Mouse (Mus musculus) ES-E14 (cell line): ENCODE measurements at regions not wholly inside any gene's neighbourhood (a gene's known extent, or its start where the extent isn't known, plus 50 kb on each side); places are given as distances from the start of the nearest gene placed in this dataset.

Experiments
- HCFC1 ChIP-seq: IDR thresholded peaks from 2 replicates; pipeline ENCODE4 v1.6.1; 2012; ENCODE audit warnings: low read length, inconsistent platforms, borderline replicate concordance; ENCODE audit not compliant: insufficient read depth
- MAFK ChIP-seq: IDR thresholded peaks from 2 replicates; pipeline ENCODE4 v1.6.1; 2014; ENCODE audit warnings: mild to moderate bottlenecking, low read depth, low read length, inconsistent platforms; ENCODE audit not compliant: insufficient read depth
- ZNF384 ChIP-seq: IDR thresholded peaks from 2 replicates; pipeline ENCODE4 v1.6.1; 2012; ENCODE audit warnings: low read depth, low read length, inconsistent platforms

DNA sequence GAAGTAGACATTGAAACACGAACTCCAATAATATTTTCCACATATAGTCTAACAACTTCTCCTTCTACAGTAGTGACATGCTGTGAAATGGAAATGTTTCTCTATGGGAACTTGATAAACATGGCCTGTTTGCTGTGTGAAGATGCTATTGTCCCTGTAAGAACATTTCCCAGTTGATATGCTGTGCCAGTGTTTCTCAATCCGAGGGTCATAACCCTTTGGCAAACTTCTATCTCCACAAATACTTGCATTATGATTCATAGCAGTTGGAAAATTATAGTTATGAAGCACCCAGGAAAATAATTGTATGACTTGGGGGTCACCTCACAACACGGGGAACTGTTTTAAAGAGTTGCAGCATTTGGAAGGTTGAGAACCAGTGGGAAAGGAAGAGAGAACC, 57.1 kb upstream of the Htr1f start:
- TF ChIP-seq HCFC1 (no peak), MAFK (no peak), ZNF384 (no peak)
